In genomic region chr5:32747650-32748375, GRCm38 (mm10) we compare ENCODE assay signal across 7 mouse cellular contexts. TPM values are rescaled to one million over a fixed set of nuclear protein-coding genes. Genes with fewer than 3 reads are reported as not detected.
DNase-seq lines count a peak whose midpoint lies in the region; ATAC-seq and TF ChIP-seq lines count a peak whose summit lies in the region.

No protein-coding gene starts in this region.

- peaks cover 21% of the 10 kb centered on the region for H3K4me1 ChIP-seq in liver, embryonic 11.5 days (replicated peaks; ENCODE audit: control insufficient read depth, insufficient read depth, low read length)
- 0 out of 2 replicates have a peak, but pooled peaks cover 2% of the 10 kb centered on the region for H3K4me1 ChIP-seq in neural tube, embryonic 14.5 days (ENCODE audit: control insufficient read depth, insufficient read depth, low read length)

- no peak overlapping the region for H3K9ac ChIP-seq in liver, embryonic 11.5 days (ENCODE audit: low read depth, low read length)
- H3K9ac ChIP-seq in neural tube, embryonic 14.5 days (replicated peaks; ENCODE audit: low read depth, low read length), result no peak overlapping the region

- H3K79me2 ChIP-seq in C2C12 (ENCODE audit: control insufficient read depth, insufficient read depth), result peaks cover 28% of the 10 kb centered on the region

- peak; percentile 59 for DNase-seq in ES-CJ7 (ENCODE audit: low read depth, low spot score)
- DNase-seq in cerebellum, adult 11-12 months, result peak; percentile 58
- DNase-seq in frontal cortex, postnatal 14 days (ENCODE audit: low spot score in 2 of 2), result peak; percentile 46 to 51
- DNase-seq in liver, embryonic 11.5 days (ENCODE audit: low spot score), result peak; percentile 39

- H3K79me3 ChIP-seq in C2C12 (ENCODE audit: low read depth), result peaks cover 10% of the 10 kb centered on the region

- H3K36me3 ChIP-seq in C2C12 (ENCODE audit: control insufficient read depth, insufficient read depth), result peaks cover 3% of the 10 kb centered on the region
- H3K36me3 ChIP-seq in liver, embryonic 11.5 days (ENCODE audit: control insufficient read depth, insufficient read depth, low read length), result no peaks in the 10 kb centered on the region
- no peaks in the 10 kb centered on the region for H3K36me3 ChIP-seq in neural tube, embryonic 14.5 days (ENCODE audit: control insufficient read depth, insufficient read depth, low read length)

- no peaks in the 10 kb centered on the region for H3K9me3 ChIP-seq in liver, embryonic 11.5 days (ENCODE audit: control insufficient read depth, low read length)
- H3K9me3 ChIP-seq in neural tube, embryonic 14.5 days (ENCODE audit: control insufficient read depth, low read length), result no peaks in the 10 kb centered on the region

- no peak overlapping the region for H3K4me3 ChIP-seq in C2C12 (ENCODE audit: insufficient read depth, poor library complexity, severe bottlenecking)
- H3K4me3 ChIP-seq in liver, embryonic 11.5 days (ENCODE audit: low read depth, low read length), result no peak overlapping the region
- no peak overlapping the region for H3K4me3 ChIP-seq in neural tube, embryonic 14.5 days (ENCODE audit: low read depth, low read length)

- ATAC-seq in inflammation-experienced regulatory T-cells, adult 6 months, result peak; percentile 61
- ATAC-seq in liver, embryonic 11.5 days (replicated peaks; ENCODE audit: low FRiP score), result no peak
- peak; percentile 35; the same call in 1 of the 2 replicates for ATAC-seq in neural tube, embryonic 14.5 days (ENCODE audit: low read depth)

- H3ac ChIP-seq in C2C12 (ENCODE audit: control insufficient read depth, insufficient read length, low read depth), result no peak overlapping the region

- TF ChIP-seq CTCF in C2C12 (IDR thresholded peaks at IDR 0.05; ENCODE audit: control insufficient read depth, insufficient read depth, insufficient read length), result peak; percentile 42

- no peak overlapping the region for H3K27ac ChIP-seq in liver, embryonic 11.5 days (ENCODE audit: low read depth, low read length)
- no peak overlapping the region for H3K27ac ChIP-seq in neural tube, embryonic 14.5 days (ENCODE audit: low read depth, low read length)

- H3K4me2 ChIP-seq in liver, embryonic 11.5 days, result no peak overlapping the region
- H3K4me2 ChIP-seq in neural tube, embryonic 14.5 days (ENCODE audit: low read depth, low read length), result no peak overlapping the region

- 51% methylated on average over 6 of the region's 6 CpGs for WGBS in liver, embryonic 11.5 days
- WGBS in neural tube, embryonic 14.5 days, result 71% methylated on average over 6 of the region's 6 CpGs

- no peaks in the 10 kb centered on the region for H3K27me3 ChIP-seq in C2C12 (ENCODE audit: control insufficient read depth, insufficient read depth, insufficient read length)
- H3K27me3 ChIP-seq in liver, embryonic 11.5 days (replicated peaks; ENCODE audit: control insufficient read depth, insufficient read depth, low read length), result no peaks in the 10 kb centered on the region
- H3K27me3 ChIP-seq in neural tube, embryonic 14.5 days (ENCODE audit: control insufficient read depth, insufficient read depth, low read length), result no peaks in the 10 kb centered on the region

TF ChIP-seq in C2C12, 6 proteins besides CTCF, POLR2A, EP300 and RAD21:
- TF ChIP-seq CEBPB (IDR thresholded peaks at IDR 0.05; ENCODE audit: low read depth), result no peak
- no peak for TF ChIP-seq MYOD1 (IDR thresholded peaks at IDR 0.05; ENCODE audit: control insufficient read depth, insufficient read length, low read depth)
- no peak for TF ChIP-seq FOSL1 (IDR thresholded peaks at IDR 0.05; ENCODE audit: insufficient read depth, low read length, poor library complexity, severe bottlenecking)
- no peak for TF ChIP-seq USF1 (IDR thresholded peaks at IDR 0.05; ENCODE audit: low read depth)

RNA-seq across cellular contexts. Expression of gene Pisd, which starts 37.6 kb away (rescaled TPM):
- 39.9 TPM for polyA plus RNA-seq in C2C12 (2012; fragmentation: generic; extraction: Trizol)
- polyA plus RNA-seq in inflammation-experienced regulatory T-cells, adult 6 months (2017; shearing (Covaris generic)), result 10 to 100 TPM; 39.5 to 87.1 (median 84.9) TPM
- 61.0 and 63.8 TPM in 2 replicates for polyA plus RNA-seq in liver, embryonic 11.5 days (2014; fragmentation: Nextera tagmentation; extraction: Ambion mirVana)
- polyA plus RNA-seq in neural tube, embryonic 14.5 days (2014; fragmentation: Nextera tagmentation; extraction: Ambion mirVana), result 91.6 and 99.9 TPM in 2 replicates
